Mouse (Mus musculus): ENCODE measurements around the gene Dhx35.

Gene Dhx35

GRCm38 (mm10) chr2:158893171-158893853 is 98.7 kb downstream of the Dhx35 start:
- no peak for DNase-seq (ENCODE audit: low spot score in 2 of 2)

- DNase-seq (ENCODE audit: low spot score in 2 of 2): no peak
Observed at GRCm38 (mm10) chr2:158898469-158899196, 104.0 kb downstream of the Dhx35 start.

Data from right cerebral cortex, postnatal 10 days (tissue).